Mouse (Mus musculus): Measurements from ENCODE around the gene Snx21. TPM values are rescaled to one million over a fixed set of nuclear protein-coding genes. Genes with fewer than 3 reads are reported as not detected.
"Not testable (repeated sequence)": the region's sequence is repeated elsewhere in the genome, so short reads cannot be mapped to it uniquely, and the experiment has no call there.

Gene Snx21
- polyA plus RNA-seq, 1 experiment, result 10.7 TPM

DNA sequence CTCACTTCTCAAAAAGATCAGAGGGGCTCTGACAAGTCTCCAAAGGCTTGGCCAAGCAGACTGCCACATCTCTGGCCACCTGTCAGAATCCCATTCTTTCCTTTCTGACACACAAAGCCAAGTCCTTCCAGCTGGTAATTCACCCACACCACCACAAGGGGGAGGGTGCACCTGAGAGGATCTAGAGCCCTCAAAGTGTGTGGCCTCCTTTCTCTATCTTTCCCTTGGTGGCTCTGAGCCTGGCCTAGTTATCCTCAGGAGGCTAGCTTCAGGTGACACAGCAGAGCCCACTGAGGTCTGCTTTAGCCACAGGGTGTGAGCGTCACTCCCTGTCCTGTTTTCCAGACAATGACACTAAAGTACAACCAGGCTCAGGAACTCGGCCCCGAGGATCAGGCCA is 7.6 kb downstream of the Snx21 start:
- Histone ChIP-seq H3K9me3 (replicated peaks; ENCODE audit: control insufficient read depth, insufficient read depth, low read length, poor library complexity, severe bottlenecking) (no peaks in the 10 kb centered on the region), H3K4me1 (ENCODE audit: control insufficient read depth, insufficient read depth, low read length) (peaks cover 12% of the 10 kb centered on the region), H3K36me3 (ENCODE audit: control insufficient read depth, insufficient read depth, low read length, poor library complexity, severe bottlenecking) (peaks cover 12% of the 10 kb centered on the region), H3K4me3 (ENCODE audit: low read depth, low read length) (no peak overlapping the region), H3K27me3 (ENCODE audit: control insufficient read depth, insufficient read depth, low read length, poor library complexity, severe bottlenecking) (no peaks in the 10 kb centered on the region), H3K9ac (ENCODE audit: low read depth, poor library complexity, severe bottlenecking) (no peak overlapping the region), H3K27ac (ENCODE audit: insufficient read depth, low read length) (peak overlapping the region; percentile 10; the same call in 1 of the 2 replicates)
- TF ChIP-seq EP300 (IDR thresholded peaks at IDR 0.05; ENCODE audit: insufficient read depth, low read depth, low read length) (no peak), POLR2A (IDR thresholded peaks at IDR 0.05; ENCODE audit: insufficient read depth, low read length) (no peak), CTCF (IDR thresholded peaks at IDR 0.05; ENCODE audit: low read depth, low read length) (peak; percentile 55)

DNA sequence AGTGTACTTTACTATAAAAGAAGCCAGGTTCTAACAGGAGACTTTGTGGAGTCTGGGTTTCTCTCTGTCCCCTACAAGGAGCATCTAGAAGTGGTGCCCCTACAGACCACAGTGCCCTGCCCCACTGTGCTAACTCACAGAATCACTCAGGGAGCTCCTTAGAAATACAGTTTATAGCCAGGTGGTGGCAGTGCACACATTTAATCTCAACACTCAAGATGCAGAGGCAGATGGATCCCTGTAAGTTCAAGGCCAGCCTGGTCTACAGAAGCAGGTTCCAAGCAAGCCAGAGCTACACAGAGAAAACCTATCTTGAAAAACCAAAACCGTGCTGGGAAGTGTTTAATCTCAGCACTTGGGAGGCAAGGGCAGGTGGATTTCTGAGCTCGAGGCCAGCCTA is 8.1 kb downstream of the Snx21 start:
- no peaks in the 10 kb centered on the region for H3K27me3 ChIP-seq (ENCODE audit: control insufficient read depth, insufficient read depth, low read length, poor library complexity, severe bottlenecking)
- H3K9me3 ChIP-seq (replicated peaks; ENCODE audit: control insufficient read depth, insufficient read depth, low read length, poor library complexity, severe bottlenecking), result no peaks in the 10 kb centered on the region
- H3K27ac ChIP-seq (ENCODE audit: insufficient read depth, low read length), result peak overlapping the region; percentile 10; the same call in 1 of the 2 replicates
- peaks cover 13% of the 10 kb centered on the region for H3K36me3 ChIP-seq (ENCODE audit: control insufficient read depth, insufficient read depth, low read length, poor library complexity, severe bottlenecking)
- no peak for TF ChIP-seq POLR2A (IDR thresholded peaks at IDR 0.05; ENCODE audit: insufficient read depth, low read length)
- no peak for TF ChIP-seq CTCF (IDR thresholded peaks at IDR 0.05; ENCODE audit: low read depth, low read length)
- no peak for TF ChIP-seq EP300 (IDR thresholded peaks at IDR 0.05; ENCODE audit: insufficient read depth, low read depth, low read length)
- no peak overlapping the region for H3K9ac ChIP-seq (ENCODE audit: low read depth, poor library complexity, severe bottlenecking)
- peaks cover 7% of the 10 kb centered on the region for H3K4me1 ChIP-seq (ENCODE audit: control insufficient read depth, insufficient read depth, low read length)
- H3K4me3 ChIP-seq (ENCODE audit: low read depth, low read length), result no peak overlapping the region

DNA sequence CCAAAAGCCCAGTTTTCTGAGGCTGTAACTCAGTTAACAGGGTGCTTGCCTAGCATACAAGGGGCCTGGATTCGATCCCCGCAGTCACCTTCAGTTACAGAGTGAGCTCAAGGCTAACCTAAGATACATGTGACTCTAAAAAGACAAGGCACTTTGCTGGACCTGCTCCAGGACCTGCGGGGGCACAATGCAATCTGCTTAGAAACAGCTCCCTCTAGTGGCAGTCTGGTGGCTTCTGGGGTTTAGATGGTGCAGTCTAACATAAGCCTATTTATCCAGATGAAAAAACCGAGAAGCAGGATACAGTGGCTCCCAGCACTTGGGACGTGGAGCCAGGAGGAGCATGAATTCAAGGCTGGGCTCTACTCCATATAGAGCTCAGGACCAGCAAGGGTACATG is 8.7 kb downstream of the Snx21 start:
- Histone ChIP-seq H3K27ac (ENCODE audit: insufficient read depth, low read length) (no peak overlapping the region), H3K4me3 (ENCODE audit: low read depth, low read length) (no peak overlapping the region), H3K36me3 (ENCODE audit: control insufficient read depth, insufficient read depth, low read length, poor library complexity, severe bottlenecking) (peaks cover 13% of the 10 kb centered on the region), H3K9ac (ENCODE audit: low read depth, poor library complexity, severe bottlenecking) (no peak overlapping the region), H3K27me3 (ENCODE audit: control insufficient read depth, insufficient read depth, low read length, poor library complexity, severe bottlenecking) (no peaks in the 10 kb centered on the region), H3K9me3 (replicated peaks; ENCODE audit: control insufficient read depth, insufficient read depth, low read length, poor library complexity, severe bottlenecking) (no peaks in the 10 kb centered on the region), H3K4me1 (ENCODE audit: control insufficient read depth, insufficient read depth, low read length) (peaks cover 3% of the 10 kb centered on the region)
- TF ChIP-seq POLR2A (IDR thresholded peaks at IDR 0.05; ENCODE audit: insufficient read depth, low read length), result no peak
- peak; percentile 93 for TF ChIP-seq CTCF (IDR thresholded peaks at IDR 0.05; ENCODE audit: low read depth, low read length)
- TF ChIP-seq EP300 (IDR thresholded peaks at IDR 0.05; ENCODE audit: insufficient read depth, low read depth, low read length), result 0 out of 2 replicates have a peak, but pooled peaks have one; percentile 17

DNA sequence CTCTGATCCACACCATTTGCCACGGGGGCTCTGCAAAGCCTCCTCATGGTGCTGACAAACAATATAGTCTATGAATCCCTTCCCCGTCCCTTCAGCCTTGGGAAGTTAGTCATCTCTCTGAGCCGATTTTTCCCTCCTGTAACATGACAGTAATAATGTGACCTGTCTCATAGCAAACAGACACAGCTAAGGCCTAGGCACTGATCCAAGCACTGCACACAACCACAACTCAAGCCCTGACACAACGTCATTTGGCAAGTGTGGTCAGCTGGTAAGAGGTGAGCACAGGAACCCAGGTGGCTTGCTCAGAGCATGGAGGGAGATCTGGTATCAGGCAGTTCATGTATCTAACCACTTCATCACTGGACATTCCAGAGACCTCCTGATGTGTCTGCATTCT is 10.2 kb downstream of the Snx21 start:
- H3K27ac ChIP-seq (ENCODE audit: insufficient read depth, low read length), result no peak overlapping the region
- no peaks in the 10 kb centered on the region for H3K27me3 ChIP-seq (ENCODE audit: control insufficient read depth, insufficient read depth, low read length, poor library complexity, severe bottlenecking)
- TF ChIP-seq CTCF (IDR thresholded peaks at IDR 0.05; ENCODE audit: low read depth, low read length), result no peak
- TF ChIP-seq EP300 (IDR thresholded peaks at IDR 0.05; ENCODE audit: insufficient read depth, low read depth, low read length), result no peak
- TF ChIP-seq POLR2A (IDR thresholded peaks at IDR 0.05; ENCODE audit: insufficient read depth, low read length), result no peak
- peaks cover 13% of the 10 kb centered on the region for H3K36me3 ChIP-seq (ENCODE audit: control insufficient read depth, insufficient read depth, low read length, poor library complexity, severe bottlenecking)
- no peaks in the 10 kb centered on the region for H3K9me3 ChIP-seq (replicated peaks; ENCODE audit: control insufficient read depth, insufficient read depth, low read length, poor library complexity, severe bottlenecking)
- H3K4me1 ChIP-seq (ENCODE audit: control insufficient read depth, insufficient read depth, low read length), result no peaks in the 10 kb centered on the region
- H3K4me3 ChIP-seq (ENCODE audit: low read depth, low read length), result no peak overlapping the region
- H3K9ac ChIP-seq (ENCODE audit: low read depth, poor library complexity, severe bottlenecking), result no peak overlapping the region

DNA sequence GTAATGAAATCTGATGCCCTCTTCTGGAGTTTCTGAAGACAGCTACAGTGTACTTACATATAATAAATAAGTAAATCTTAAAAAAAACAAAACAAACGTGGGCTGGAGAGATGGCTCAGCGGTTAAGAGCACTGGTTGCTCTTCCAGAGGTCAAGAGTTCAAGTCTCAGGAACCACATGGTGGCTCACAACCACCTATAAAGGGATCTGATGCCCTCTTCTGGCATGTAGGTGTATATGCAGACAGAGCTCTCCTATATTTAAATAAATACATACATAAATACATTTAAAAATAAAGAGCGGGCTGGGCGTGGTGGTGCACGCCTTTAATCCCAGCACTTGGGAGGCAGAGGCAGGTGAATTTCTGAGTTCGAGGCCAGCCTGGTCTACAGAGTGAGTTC is 12.9 kb downstream of the Snx21 start:
- H3K9me3 ChIP-seq (replicated peaks; ENCODE audit: control insufficient read depth, insufficient read depth, low read length, poor library complexity, severe bottlenecking); H3K27me3 ChIP-seq (ENCODE audit: control insufficient read depth, insufficient read depth, low read length, poor library complexity, severe bottlenecking); H3K4me3 ChIP-seq (ENCODE audit: low read depth, low read length); H3K27ac ChIP-seq (ENCODE audit: insufficient read depth, low read length); H3K4me1 ChIP-seq (ENCODE audit: control insufficient read depth, insufficient read depth, low read length); H3K9ac ChIP-seq (ENCODE audit: low read depth, poor library complexity, severe bottlenecking): not testable (repeated sequence)
- H3K36me3 ChIP-seq (ENCODE audit: control insufficient read depth, insufficient read depth, low read length, poor library complexity, severe bottlenecking), result peaks cover 13% of the 10 kb centered on the region

DNA sequence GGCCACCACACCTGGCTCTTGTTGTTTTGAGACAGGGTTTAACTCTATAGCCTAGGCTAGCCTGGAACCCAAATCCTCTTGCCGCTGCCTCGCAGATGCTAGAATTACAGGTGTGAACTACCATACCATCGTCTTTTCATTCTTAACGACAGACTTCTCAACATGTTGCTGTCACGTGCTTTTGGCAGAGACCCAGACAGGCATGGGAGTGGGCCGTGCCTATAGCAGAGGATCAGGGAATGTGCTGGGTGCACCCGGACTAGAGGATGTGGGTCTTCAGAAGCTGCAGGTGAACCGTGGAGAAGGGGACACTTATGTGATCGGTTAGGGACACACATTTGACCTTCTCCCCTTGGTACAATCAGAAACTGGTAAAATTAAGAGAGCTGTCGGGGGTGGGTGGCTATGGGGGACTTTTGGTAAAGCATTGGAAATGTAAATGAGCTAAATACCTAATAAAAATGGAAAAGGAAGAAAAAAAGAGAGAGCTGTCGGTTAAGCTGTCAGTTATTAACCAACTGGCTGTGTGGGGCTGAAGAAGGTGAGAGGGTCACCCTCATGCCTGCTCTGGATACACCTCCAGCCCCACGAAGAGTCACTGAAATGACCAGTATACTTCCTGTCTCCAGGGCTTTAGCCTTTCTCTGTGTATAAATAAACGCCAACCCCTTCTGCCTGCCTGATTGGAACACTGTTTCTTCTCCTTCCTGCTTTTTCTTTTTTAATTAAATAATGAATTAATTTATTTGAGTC is 14.8 kb downstream of the Snx21 start:
- Histone ChIP-seq H3K27me3 (ENCODE audit: control insufficient read depth, insufficient read depth, low read length, poor library complexity, severe bottlenecking) (no peaks in the 10 kb centered on the region), H3K36me3 (ENCODE audit: control insufficient read depth, insufficient read depth, low read length, poor library complexity, severe bottlenecking) (peaks cover 13% of the 10 kb centered on the region), H3K4me3 (ENCODE audit: low read depth, low read length) (no peak overlapping the region), H3K27ac (ENCODE audit: insufficient read depth, low read length) (no peak overlapping the region), H3K4me1 (ENCODE audit: control insufficient read depth, insufficient read depth, low read length) (peaks cover 2% of the 10 kb centered on the region), H3K9ac (ENCODE audit: low read depth, poor library complexity, severe bottlenecking) (no peak overlapping the region), H3K9me3 (replicated peaks; ENCODE audit: control insufficient read depth, insufficient read depth, low read length, poor library complexity, severe bottlenecking) (no peaks in the 10 kb centered on the region)
- TF ChIP-seq EP300 (IDR thresholded peaks at IDR 0.05; ENCODE audit: insufficient read depth, low read depth, low read length) (no peak), POLR2A (IDR thresholded peaks at IDR 0.05; ENCODE audit: insufficient read depth, low read length) (no peak), CTCF (IDR thresholded peaks at IDR 0.05; ENCODE audit: low read depth, low read length) (no peak)
